Mouse (Mus musculus) ovary, postnatal 36 days (tissue): ENCODE measurements around the gene Gm21987.

Experiments
- DNase-seq: peaks from one replicate; pipeline ENCODE4 v3.0.0; 2022; ENCODE audit warnings: low spot score, mixed read lengths

The Gm21987 gene

GRCm38 (mm10) chr16:38349881-38350280 is 3.0 kb downstream of the Gm21987 start:
- no peak for DNase-seq

- no peak for DNase-seq
Observed at GRCm38 (mm10) chr16:38350361-38350855, 3.6 kb downstream of the Gm21987 start.

- no peak for DNase-seq
Observed at GRCm38 (mm10) chr16:38350939-38351338, 4.1 kb downstream of the Gm21987 start.

- DNase-seq: no peak
Observed at GRCm38 (mm10) chr16:38352031-38352430, 5.2 kb downstream of the Gm21987 start.

GRCm38 (mm10) chr16:38352851-38353250 is 6.0 kb downstream of the Gm21987 start:
- DNase-seq: no peak

- no peak for DNase-seq
Observed at GRCm38 (mm10) chr16:38353642-38354041, 6.8 kb downstream of the Gm21987 start.

GRCm38 (mm10) chr16:38354185-38354913 is 7.5 kb downstream of the Gm21987 start:
- DNase-seq: no peak

- no peak for DNase-seq
Observed at GRCm38 (mm10) chr16:38358256-38358812, 11.5 kb downstream of the Gm21987 start.

GRCm38 (mm10) chr16:38359241-38359640 is 12.4 kb downstream of the Gm21987 start:
- DNase-seq: no peak

- DNase-seq: no peak
Observed at GRCm38 (mm10) chr16:38359857-38360256, 13.0 kb downstream of the Gm21987 start.

GRCm38 (mm10) chr16:38360317-38360716 is 13.5 kb downstream of the Gm21987 start:
- DNase-seq: no peak

- DNase-seq: no peak
Observed at GRCm38 (mm10) chr16:38361933-38362332, 15.1 kb downstream of the Gm21987 start, which contains the start of gene Popdc2. TSS of gene Popdc2 (plus strand) at chr16:38362209.

- DNase-seq: no peak
Observed at GRCm38 (mm10) chr16:38362493-38363255, 15.8 kb downstream of the Gm21987 start.

- no peak for DNase-seq
Observed at GRCm38 (mm10) chr16:38363256-38363595, 16.4 kb downstream of the Gm21987 start.

- DNase-seq: no peak
Observed at GRCm38 (mm10) chr16:38363657-38364056, 16.8 kb downstream of the Gm21987 start.

- no peak for DNase-seq
Observed at GRCm38 (mm10) chr16:38365390-38365789, 18.6 kb downstream of the Gm21987 start.

GRCm38 (mm10) chr16:38366231-38366630 is 19.4 kb downstream of the Gm21987 start:
- no peak for DNase-seq

GRCm38 (mm10) chr16:38368336-38368735 is 21.5 kb downstream of the Gm21987 start:
- no peak for DNase-seq

- DNase-seq: no peak
Observed at GRCm38 (mm10) chr16:38369000-38369399, 22.2 kb downstream of the Gm21987 start.

- no peak for DNase-seq
Observed at GRCm38 (mm10) chr16:38369431-38369830, 22.6 kb downstream of the Gm21987 start.

- no peak for DNase-seq
Observed at GRCm38 (mm10) chr16:38369992-38370484, 23.2 kb downstream of the Gm21987 start.

- DNase-seq: no peak
Observed at GRCm38 (mm10) chr16:38370633-38371374, 24.0 kb downstream of the Gm21987 start.
